Mouse (Mus musculus) midbrain, embryonic 10.5 days (tissue): Measurements from ENCODE around the gene Nup107. TPM values are rescaled to one million over a fixed set of nuclear protein-coding genes. Genes with fewer than 3 reads are reported as not detected.

Experiments
- DNase-seq: peaks from one replicate; pipeline ENCODE4 v3.0.0-alpha.2; 2017; ENCODE audit warnings: low spot score
- H3K27ac ChIP-seq: fragments of 300-500 bp; sonication (generic); replicated peaks from 2 replicates; pipeline ENCODE4 v1.5.1; 2016; ENCODE audit warnings: mild to moderate bottlenecking
- H3K27me3 ChIP-seq: fragments of 300-500 bp; sonication (generic); 2 replicates; pipeline ENCODE4 v1.6.1; 2016; ENCODE audit warnings: low read depth, mild to moderate bottlenecking; ENCODE audit not compliant: poor library complexity, severe bottlenecking
- H3K36me3 ChIP-seq: fragments of 300-500 bp; sonication (generic); 2 replicates; pipeline ENCODE4 v1.6.1; 2016; ENCODE audit warnings: mild to moderate bottlenecking, moderate library complexity
- H3K4me1 ChIP-seq: fragments of 300-500 bp; sonication (generic); 2 replicates; pipeline ENCODE4 v1.6.1; 2016
- H3K4me3 ChIP-seq: fragments of 300-500 bp; sonication (generic); 2 replicates; pipeline ENCODE4 v1.5.1; 2016; ENCODE audit warnings: mild to moderate bottlenecking, moderate library complexity
- H3K9me3 ChIP-seq: fragments of 300-500 bp; sonication (generic); replicated peaks from 2 replicates; pipeline ENCODE4 v1.6.1; 2016; ENCODE audit warnings: mild to moderate bottlenecking
- WGBS: fragments of 180-500 bp; shearing (Covaris S2); methylation state at CpG from one replicate; pipeline ENCODE4 v1.1.7; 2016; 5-methylcytosine and 5-hydroxymethylcytosine counted together
- polyA plus RNA-seq: library from polyadenylated mRNA; unstranded; fragments of >200 nt; fragmentation: Nextera tagmentation; extraction: Ambion mirVana; gene quantifications from 2 replicates; pipeline ENCODE4 v1.2.1, GENCODE M21; 2016

The Nup107 gene
- polyA plus RNA-seq, 1 experiment from 2014 or later: 104 TPM

DNA sequence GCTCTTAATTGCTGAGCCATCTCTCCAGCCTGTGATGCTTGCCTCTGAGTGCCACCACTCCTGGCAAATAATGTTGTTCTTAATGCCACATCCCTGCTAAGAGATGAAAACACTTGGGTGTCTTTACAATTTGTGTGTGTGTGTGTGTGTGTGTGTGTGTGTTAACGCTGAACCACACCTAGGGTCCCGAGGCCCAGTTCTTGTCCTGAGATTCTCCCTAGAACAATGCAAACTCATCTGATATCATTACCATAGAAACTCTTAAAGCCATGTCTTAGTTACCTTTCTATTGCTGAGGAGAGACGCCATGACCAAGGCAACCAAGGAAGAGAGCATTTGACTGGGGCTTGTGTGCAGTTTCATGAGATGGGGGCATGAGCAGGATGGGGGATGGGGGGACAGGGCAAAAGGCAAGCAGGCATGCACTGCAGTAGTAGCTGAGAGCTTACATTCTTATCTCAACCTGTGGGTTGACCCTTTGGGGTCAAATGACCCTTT, 78.4 kb downstream of the Nup107 start:
- DNase-seq: no peak
- Histone ChIP-seq H3K36me3 (peaks cover 1% of the 10 kb centered on the region), H3K9me3 (no peaks in the 10 kb centered on the region), H3K27ac (no peak overlapping the region), H3K4me3 (no peak overlapping the region), H3K4me1 (peaks cover 26% of the 10 kb centered on the region), H3K27me3 (no peaks in the 10 kb centered on the region)
- 95% methylated on average over 3 of the region's 3 CpGs for WGBS

DNA sequence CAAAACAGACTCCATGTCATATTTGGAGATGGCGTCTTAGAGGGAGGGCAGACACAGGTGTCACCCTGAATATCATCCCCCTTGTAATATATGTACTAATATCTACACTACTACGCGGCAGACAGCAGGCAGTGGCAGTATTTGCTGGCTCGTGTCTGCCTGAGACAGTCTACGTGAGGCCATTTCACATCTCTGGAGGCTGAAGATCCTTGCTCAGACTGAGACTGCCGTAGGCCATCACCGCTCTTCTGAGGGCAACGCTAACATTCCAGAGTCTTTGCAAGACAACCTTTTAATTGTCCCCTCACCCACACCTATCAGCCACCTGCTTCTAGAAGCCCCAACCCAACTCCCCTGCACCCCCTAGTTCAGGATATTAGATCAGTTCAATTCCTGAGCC, 79.0 kb downstream of the Nup107 start:
- 94% methylated on average over 8 of the region's 8 CpGs for WGBS
- no peaks in the 10 kb centered on the region for H3K27me3 ChIP-seq
- no peak for DNase-seq

DNA sequence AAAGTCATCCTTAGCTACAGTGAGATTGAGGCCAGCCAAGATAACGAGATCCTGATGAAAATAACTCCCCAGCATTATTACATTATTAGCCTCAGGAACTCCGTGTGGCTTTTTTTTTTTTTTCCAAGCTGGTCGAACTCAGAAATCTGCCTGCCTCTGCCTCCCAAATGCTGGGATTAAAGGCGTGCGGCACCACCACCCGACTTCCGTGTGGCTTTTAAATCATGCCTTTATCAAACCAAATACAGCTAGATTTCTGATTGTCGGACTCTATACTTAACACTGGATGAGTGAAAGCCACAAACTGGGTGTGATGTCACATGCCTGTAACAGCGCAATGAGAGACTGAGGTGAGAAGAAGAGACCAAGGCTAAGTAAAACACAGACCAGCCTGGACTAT, 79.6 kb downstream of the Nup107 start:
- H3K4me1 ChIP-seq: peaks cover 28% of the 10 kb centered on the region
- DNase-seq: no peak
- H3K27me3 ChIP-seq: no peaks in the 10 kb centered on the region
- peaks cover 14% of the 10 kb centered on the region for H3K36me3 ChIP-seq
- H3K4me3 ChIP-seq: no peak overlapping the region
- no peaks in the 10 kb centered on the region for H3K9me3 ChIP-seq
- H3K27ac ChIP-seq: no peak overlapping the region
- 95% methylated on average over 9 of the region's 9 CpGs for WGBS

More for the DNA sequence above, 79.0 kb downstream of the Nup107 start:
- Histone ChIP-seq H3K27ac (no peak overlapping the region), H3K4me1 (peaks cover 31% of the 10 kb centered on the region), H3K36me3 (peaks cover 8% of the 10 kb centered on the region), H3K4me3 (no peak overlapping the region), H3K9me3 (no peaks in the 10 kb centered on the region)

DNA sequence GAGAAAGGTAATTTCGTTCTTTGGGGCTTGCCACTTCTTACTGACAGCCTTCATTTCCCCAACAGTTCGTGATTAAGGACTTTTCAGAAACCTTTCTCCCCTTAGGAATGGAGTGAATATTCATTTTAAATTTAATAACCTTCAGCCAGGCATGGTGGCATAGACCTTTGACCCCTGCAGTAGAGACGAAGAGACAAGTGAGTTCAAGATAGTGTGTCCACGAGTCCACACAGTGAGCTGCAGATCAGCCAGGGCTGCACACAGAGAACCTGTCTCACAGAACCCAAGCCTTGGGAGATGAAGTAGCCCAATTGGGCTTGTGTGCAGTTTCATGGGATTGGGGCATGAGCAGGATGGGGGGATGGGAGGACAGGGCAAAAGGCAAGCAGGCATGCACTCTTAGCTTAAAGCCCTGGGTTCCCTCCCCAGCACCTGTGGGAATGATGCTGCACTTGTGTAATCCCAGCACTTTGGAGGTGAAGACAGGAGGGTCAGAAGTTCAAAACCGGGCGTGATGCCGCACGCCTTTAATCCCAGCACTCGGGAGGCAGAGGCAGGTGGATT, 80.2 kb downstream of the Nup107 start:
- no peaks in the 10 kb centered on the region for H3K9me3 ChIP-seq
- H3K27ac ChIP-seq: no peak overlapping the region
- peaks cover 20% of the 10 kb centered on the region for H3K36me3 ChIP-seq
- DNase-seq: no peak
- no peak overlapping the region for H3K4me3 ChIP-seq
- H3K4me1 ChIP-seq: peaks cover 22% of the 10 kb centered on the region
- H3K27me3 ChIP-seq: no peaks in the 10 kb centered on the region
- WGBS: 93% methylated on average over 9 of the region's 9 CpGs

DNA sequence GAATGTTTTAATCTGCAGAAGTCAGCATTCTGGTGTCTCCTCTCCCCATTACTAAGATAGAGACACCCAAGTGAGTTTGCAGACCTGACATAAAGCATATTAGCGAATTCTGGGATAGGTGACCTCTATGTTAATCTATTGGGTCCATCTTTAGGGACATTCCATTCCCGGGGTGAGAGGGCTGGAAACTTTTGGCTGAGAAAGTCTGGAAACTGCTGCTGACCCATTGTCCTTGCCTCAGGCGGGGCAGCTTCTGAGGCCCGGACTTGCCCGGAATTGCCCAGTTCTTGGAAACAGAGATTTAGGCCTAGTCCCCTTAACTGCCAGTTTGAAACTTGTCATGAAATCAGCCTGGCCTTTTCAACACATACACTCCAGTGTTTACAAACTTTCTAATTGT, 81.1 kb downstream of the Nup107 start:
- peak overlapping the region; percentile 100 for H3K27ac ChIP-seq
- H3K9me3 ChIP-seq: no peaks in the 10 kb centered on the region
- peak overlapping the region; percentile 90 for H3K4me3 ChIP-seq
- H3K4me1 ChIP-seq: peaks cover 19% of the 10 kb centered on the region
- peaks cover 28% of the 10 kb centered on the region for H3K36me3 ChIP-seq
- WGBS: 70% methylated on average over 5 of the region's 5 CpGs
- no peak for DNase-seq
- no peaks in the 10 kb centered on the region for H3K27me3 ChIP-seq

DNA sequence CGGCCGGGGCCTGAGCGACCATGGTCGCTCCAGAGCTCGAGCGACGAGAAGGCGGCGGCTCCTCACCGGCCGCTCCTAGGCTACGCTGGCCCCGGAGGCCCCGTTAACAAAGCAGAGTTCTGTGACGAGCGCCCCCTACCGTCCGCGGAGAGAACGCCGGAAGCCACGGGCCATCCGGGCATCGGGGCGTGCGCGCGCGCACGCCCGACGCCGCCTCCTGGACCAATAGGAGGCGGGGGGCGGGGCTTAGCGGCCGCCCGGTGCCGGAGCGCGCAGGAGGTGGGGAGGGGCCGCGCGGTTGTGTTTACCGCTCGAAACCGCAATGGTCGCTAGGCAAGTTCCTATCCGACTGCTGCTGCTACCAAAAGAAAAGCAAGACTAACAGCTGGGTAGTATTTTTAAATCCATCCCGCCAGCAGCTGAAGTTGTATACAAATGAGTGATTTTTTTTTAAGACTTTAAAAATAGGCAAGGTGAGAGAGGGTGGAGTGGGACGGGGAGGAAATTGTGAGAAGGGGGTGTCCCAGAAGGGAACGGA, 81.8 kb downstream of the Nup107 start, which contains the start of gene Mdm2:
TSS of gene Mdm2 (minus strand) at position 155 of the 538 bp plus-strand sequence.
- H3K27me3 ChIP-seq: no peaks in the 10 kb centered on the region
- H3K27ac ChIP-seq: peak within 1 kb of the TSS; percentile 100
- H3K36me3 ChIP-seq: peaks cover 36% of the 10 kb centered on the region
- no peaks in the 10 kb centered on the region for H3K9me3 ChIP-seq
- under 1% methylated on average over 52 of the region's 52 CpGs for WGBS
- peak; percentile 96 for DNase-seq
- peak within 1 kb of the TSS; percentile 90 for H3K4me3 ChIP-seq
- H3K4me1 ChIP-seq: peaks cover 19% of the 10 kb centered on the region

DNA sequence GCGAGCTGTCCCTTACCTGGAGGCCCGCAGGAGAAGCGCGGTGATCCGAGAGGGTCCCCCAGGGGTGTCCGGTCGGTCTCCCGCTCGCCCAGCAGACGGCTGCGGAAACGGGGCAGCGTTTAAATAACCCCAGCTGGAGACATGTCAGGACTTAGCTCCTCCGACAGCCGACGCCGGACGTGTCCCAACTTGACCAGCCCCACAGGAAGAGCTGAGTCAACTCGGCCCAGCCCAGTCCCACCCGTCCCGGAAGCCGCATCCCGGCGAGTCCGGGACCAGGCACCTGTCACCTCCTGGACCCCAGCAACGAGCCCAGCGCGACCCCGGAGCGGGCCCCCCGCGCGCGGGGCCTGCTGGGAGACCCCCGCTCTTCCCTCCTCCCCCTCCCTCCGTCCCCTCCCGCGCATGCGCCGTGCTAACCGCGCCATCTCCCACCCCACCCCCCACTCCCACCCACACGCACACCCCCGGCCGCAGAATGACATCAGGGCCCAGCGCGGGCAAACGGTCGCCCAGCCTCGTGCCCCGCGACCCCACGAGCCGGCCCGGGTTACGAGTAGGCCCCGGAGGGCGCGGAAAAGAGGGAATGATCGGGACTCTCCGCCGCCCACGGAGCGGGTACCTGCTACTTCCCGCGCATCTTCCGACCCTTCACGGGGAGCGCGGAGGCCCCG, 82.4 kb downstream of the Nup107 start:
- DNase-seq: peak; percentile 90
- Histone ChIP-seq H3K27ac (peak overlapping the region; percentile 100), H3K27me3 (no peaks in the 10 kb centered on the region), H3K36me3 (peaks cover 42% of the 10 kb centered on the region), H3K9me3 (no peaks in the 10 kb centered on the region), H3K4me3 (peak overlapping the region; percentile 90), H3K4me1 (peaks cover 19% of the 10 kb centered on the region)
- under 1% methylated on average over 65 of the region's 71 CpGs for WGBS

DNA sequence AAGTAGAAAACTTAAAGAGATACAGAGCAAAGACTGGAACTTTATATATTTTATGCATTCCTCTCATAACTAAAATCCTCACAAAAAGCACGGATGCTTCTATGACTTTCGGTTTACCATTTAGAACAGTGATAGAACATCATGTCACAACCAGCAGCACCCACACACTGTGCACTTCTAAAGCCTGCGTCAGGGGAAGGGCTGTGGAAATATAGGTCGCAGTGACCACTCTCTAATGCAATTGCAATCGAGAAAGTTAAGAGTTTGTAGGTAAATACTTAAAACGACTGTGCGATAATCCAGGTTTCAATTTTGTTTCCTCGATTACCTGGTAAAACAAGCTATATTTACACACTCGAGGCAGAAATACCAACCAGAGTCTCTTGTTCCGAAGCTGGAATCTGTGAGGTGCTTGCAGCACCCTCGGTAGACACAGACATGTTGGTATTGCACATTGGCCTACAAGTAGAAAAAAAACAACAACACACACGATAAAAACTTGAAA, 83.1 kb downstream of the Nup107 start:
- 65% methylated on average over 12 of the region's 12 CpGs for WGBS
- peak overlapping the region; percentile 100 for H3K27ac ChIP-seq
- peaks cover 49% of the 10 kb centered on the region for H3K36me3 ChIP-seq

DNA sequence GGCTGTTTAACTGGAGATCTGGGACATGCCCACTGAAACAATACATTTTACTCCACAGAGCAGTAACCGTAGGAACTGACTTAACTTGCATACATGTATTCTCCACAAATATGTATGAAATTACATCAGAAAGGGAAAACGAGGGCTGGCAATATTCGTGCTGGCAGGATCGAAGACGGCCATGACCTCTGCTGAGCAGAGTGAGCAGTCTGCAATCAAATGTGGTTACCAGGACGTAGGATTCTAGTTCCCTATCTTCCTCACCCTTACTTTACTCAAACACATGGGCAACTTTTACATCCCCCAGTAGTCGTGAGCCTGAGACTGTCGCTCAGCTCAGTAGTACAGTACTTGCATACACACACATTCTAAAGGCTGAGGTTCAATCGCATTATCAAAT, 83.6 kb downstream of the Nup107 start:
- Histone ChIP-seq H3K27me3 (no peaks in the 10 kb centered on the region), H3K36me3 (peaks cover 54% of the 10 kb centered on the region), H3K9me3 (no peaks in the 10 kb centered on the region), H3K4me3 (peak overlapping the region; percentile 90), H3K27ac (no peak overlapping the region), H3K4me1 (peaks cover 19% of the 10 kb centered on the region)
- DNase-seq: no peak
- WGBS: 93% methylated on average over 9 of the region's 9 CpGs

More for the DNA sequence above, 83.1 kb downstream of the Nup107 start:
- Histone ChIP-seq H3K4me1 (peaks cover 19% of the 10 kb centered on the region), H3K9me3 (no peaks in the 10 kb centered on the region), H3K27me3 (no peaks in the 10 kb centered on the region), H3K4me3 (peak overlapping the region; percentile 90)
- DNase-seq: no peak

DNA sequence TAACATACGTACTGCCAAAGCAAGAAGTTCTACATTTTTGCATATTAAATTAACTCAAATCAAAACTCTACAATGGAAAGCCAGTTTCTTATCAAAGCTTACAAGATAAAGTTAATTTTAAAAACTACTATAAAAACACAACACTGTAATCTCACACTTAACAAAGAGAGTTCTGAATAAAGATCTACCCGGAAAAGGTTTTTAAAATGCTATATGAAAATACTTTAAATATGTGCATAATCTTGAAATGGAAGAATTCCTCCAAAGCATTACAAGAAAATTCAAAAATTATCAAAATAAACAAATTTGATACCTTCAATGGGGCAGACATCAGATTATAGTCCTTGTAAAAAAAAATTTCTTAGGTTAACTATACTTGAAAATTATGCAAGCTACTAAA, 84.1 kb downstream of the Nup107 start:
- no peaks in the 10 kb centered on the region for H3K27me3 ChIP-seq
- H3K36me3 ChIP-seq: peaks cover 59% of the 10 kb centered on the region
- H3K4me1 ChIP-seq: peaks cover 19% of the 10 kb centered on the region
- H3K9me3 ChIP-seq: no peaks in the 10 kb centered on the region
- 96% methylated on average over 2 of the region's 2 CpGs for WGBS
- H3K27ac ChIP-seq: no peak overlapping the region
- no peak overlapping the region for H3K4me3 ChIP-seq
- DNase-seq: no peak

DNA sequence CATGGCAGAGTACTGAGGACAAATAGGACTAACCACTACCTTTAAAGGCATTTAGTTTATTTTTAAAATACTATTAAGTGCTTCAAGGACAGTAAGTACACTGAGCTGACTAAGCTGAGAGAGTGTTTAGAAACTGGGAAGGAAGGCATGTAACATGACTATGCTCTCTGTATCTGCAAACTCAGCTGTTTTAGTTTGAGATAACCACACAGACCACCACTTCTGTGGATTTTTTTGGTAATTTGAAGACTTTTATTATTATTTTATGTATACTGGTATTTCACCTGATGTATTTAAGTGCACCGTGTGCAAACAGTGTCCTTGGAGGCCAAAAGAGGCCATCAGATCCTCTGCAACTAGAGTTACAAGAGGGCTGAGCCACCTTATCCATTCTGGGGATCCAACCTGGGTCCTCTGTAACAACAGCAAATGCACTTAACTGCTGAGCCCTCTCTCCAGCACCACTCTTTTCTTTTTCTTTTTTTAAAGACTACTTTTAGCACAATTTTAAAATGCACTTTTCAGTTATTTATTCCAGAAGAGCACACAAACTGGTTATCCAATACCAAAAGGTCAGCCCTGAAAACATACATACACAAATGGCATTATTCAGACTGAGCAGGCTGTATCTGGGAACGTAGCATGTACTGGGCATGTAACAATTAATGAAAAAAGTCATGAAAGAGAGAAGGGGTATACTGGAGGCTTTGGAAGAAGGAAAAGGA, 85.2 kb downstream of the Nup107 start:
- Histone ChIP-seq H3K4me3 (no peak overlapping the region), H3K9me3 (no peaks in the 10 kb centered on the region), H3K27ac (no peak overlapping the region), H3K36me3 (peaks cover 70% of the 10 kb centered on the region), H3K27me3 (no peaks in the 10 kb centered on the region), H3K4me1 (peaks cover 19% of the 10 kb centered on the region)
- 90% methylated on average over 2 of the region's 2 CpGs for WGBS
- DNase-seq: no peak

DNA sequence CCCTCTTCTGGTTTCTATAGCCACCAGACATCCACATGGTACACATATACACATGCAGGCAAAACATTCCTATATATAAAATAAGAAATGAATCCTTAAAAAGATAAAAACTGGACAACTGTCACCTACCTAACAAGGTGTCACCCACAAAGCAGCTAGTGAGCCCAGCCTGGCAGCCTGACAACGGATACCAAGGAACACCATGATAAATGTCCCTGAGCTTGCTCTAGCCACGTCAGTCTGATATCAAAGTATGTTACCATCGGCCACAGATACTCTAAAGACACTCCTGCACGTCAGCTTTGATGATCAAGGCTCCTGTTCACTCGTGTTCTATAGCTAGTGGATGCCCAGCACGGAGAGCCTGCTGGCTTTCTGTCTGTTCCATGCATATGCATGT, 86.1 kb downstream of the Nup107 start:
- H3K4me3 ChIP-seq: no peak overlapping the region
- peaks cover 17% of the 10 kb centered on the region for H3K4me1 ChIP-seq
- H3K27ac ChIP-seq: no peak overlapping the region
- DNase-seq: no peak
- peaks cover 78% of the 10 kb centered on the region for H3K36me3 ChIP-seq
- H3K9me3 ChIP-seq: no peaks in the 10 kb centered on the region
- 94% methylated on average over 6 of the region's 6 CpGs for WGBS
- H3K27me3 ChIP-seq: no peaks in the 10 kb centered on the region
